Mouse (Mus musculus) B cell, adult 62 days (primary cell): ENCODE results near the gene Zfp799. TPM values are rescaled to one million over a fixed set of nuclear protein-coding genes. Genes with fewer than 3 reads are reported as not detected.

ENCODE experiments used
- total RNA-seq: library from RNA; stranded (reverse); gene quantifications from 4 replicates; pipeline ENCODE4 v1.2.4, GENCODE M21; 2023

Gene Zfp799
- total RNA-seq, result 3.9 to 9.0 TPM (median 7.0 TPM) in 4 replicates

DNA sequence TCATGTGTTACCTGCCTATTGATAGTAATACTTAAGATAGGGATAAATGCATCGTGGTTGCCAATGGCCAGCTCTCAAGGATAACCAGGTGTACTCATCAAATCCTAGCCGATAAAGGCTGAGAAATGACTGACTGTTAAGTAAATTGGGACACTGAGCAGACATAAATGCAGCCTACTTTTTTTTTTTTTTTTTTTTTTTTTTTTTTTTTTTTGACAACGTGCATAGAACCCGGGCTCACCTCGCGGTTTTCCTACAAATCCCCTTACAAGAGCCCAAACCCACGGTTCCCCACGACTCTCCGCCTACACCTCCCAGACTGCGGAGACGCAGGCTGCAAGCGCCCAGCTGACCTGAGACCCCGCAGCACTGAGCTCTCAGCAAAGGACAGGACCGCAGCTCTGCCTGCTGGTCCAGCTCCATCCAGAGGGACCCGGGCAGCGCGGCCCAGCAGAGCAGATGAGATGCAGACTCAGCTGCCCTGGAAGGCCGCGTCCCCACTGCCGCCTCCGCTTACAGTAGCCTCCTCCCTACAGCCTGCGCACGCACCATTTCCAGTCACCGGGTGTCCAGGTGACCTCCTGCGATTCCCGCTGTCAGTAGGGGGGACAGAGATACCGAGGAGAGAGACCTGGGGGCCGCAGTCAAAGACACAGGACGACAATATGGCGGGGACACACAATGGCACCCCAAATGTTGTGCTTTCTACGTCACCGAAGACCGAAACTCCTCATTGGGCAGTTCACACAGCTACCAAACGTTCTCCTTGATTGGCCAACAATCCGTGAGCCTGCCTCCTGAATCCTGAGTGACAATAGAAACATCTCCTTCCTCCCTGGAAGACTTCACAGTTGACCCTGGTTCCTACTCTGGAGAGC lies at the start of gene Zfp799:
Zfp799 (minus strand) TSS at position 722 of the 878 bp plus-strand sequence.

DNA sequence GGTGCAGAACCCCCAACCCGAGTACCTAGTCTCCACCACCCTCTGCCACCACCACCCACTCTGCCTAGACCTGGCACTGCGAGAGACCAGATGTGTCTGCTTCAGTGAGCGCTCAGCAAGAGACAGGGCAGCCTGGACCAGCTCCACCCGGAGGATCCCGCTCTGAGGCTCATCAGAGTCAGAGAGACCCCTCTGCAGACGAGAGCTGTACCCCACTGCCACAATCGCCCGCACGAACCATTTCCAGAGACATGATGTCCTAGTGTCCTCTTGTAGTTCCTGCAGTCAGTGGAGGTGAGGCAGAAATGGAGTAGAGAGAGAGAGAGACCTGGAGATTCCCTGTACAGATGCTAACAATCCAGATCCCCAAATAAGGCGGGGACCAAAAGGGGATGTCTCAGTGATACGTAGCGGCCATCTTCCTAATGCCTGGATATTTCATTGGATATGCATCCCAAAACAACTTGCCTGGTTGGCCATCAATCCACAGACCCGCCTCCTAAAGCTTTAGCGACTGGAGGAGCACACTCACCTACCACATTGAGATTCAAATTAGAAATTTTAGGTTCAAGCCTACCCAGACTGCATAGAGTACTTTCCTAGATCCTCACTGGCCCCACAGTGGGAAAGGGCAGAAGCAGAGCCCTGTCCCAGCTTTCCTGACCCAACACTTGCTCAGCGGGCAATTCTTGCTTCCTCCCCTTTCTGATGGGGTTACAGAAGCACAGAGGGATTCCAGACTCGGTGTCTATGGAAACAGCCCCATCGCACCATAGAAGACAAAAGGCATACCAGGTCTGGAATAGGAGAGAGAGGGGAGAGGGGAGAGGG lies 20.3 kb downstream of the Zfp799 start, which contains the start of gene Zfp811:
Zfp811 (minus strand) TSS at position 388 of the 831 bp plus-strand sequence.

DNA sequence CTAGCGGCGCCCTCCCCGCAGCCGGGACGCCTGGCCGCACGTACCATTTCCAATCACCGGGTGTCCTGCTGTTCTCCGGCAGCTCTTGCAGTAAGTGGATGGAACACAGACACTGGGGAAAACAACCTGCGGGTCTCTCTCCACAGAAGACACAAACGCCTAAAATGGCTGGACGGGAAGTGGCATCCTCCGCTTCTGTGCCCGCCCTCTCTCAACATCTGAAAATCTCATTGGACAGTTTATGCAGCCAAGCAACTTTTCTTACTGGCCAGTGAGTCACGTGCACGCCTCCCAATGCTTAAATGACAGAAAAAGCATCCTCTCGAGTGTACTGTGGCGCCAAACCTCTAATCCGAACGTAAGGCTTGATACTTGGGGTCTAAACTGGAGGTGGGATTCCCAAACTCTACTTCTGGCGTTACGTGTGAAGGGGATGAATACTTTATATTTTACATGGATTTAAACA lies 41.9 kb downstream of the Zfp799 start, which contains the start of gene Zfp871:
Zfp871 (minus strand) TSS at position 194 of the 466 bp plus-strand sequence.

Other genes starting within 250 kb of the Zfp799 start
- gene Cyp4f37, start 209.0 kb downstream of the Zfp799 start, total RNA-seq, result not detected in 4 replicates
- gene Cyp4f40, start 171.4 kb downstream of the Zfp799 start, total RNA-seq, result not detected in 4 replicates
- gene Cyp4f15, start 144.6 kb downstream of the Zfp799 start, total RNA-seq, result not detected in 4 replicates
- 82.6 to 90.7 TPM (median 88.4 TPM) in 4 replicates for gene Zfp871, start 42.0 kb downstream of the Zfp799 start, total RNA-seq
- 0.25 to 0.37 TPM (median 0.27 TPM) in 3 of 4 replicates, not detected in the other for gene Zfp811, start 20.3 kb downstream of the Zfp799 start, total RNA-seq
- gene Zfp870, start 61.4 kb upstream of the Zfp799 start, total RNA-seq, result 6.6 to 11.0 TPM (median 8.4 TPM) in 4 replicates
- gene Cyp4f14, start 87.1 kb upstream of the Zfp799 start, total RNA-seq, result not detected in 4 replicates
- 78.0 to 89.7 TPM (median 82.1 TPM) in 4 replicates for gene Cyp4f13, start 117.1 kb upstream of the Zfp799 start, total RNA-seq
- gene Zfp472, start 135.6 kb upstream of the Zfp799 start, total RNA-seq, result 13.9 to 24.3 TPM (median 18.9 TPM) in 4 replicates
- 12.1 to 15.5 TPM (median 13.8 TPM) in 4 replicates for gene Zfp952, start 162.9 kb upstream of the Zfp799 start, total RNA-seq
- gene Zfp763, start 203.1 kb upstream of the Zfp799 start, total RNA-seq, result 2.9 to 6.0 TPM (median 3.7 TPM) in 4 replicates
- not detected in 4 replicates for gene 4921501E09Rik, start 237.8 kb upstream of the Zfp799 start, total RNA-seq